Mouse (Mus musculus) heart, embryonic 15.5 days (tissue): ENCODE results near the gene Acadm. TPM values are rescaled to one million over a fixed set of nuclear protein-coding genes. Genes with fewer than 3 reads are reported as not detected.

ENCODE experiments used
- ATAC-seq: fragments of 200-750 bp; cut with Nextera tagmentation; replicated peaks from 2 replicates; pipeline ENCODE4 v1.8.0; 2017; ENCODE audit warnings: low read depth, moderate TSS enrichment; ENCODE audit not compliant: insufficient number of reproducible peaks, insufficient read depth, low FRiP score
- H3K27ac ChIP-seq: fragments of 300-500 bp; sonication (generic); 2 replicates; pipeline ENCODE4 v1.5.1; 2015; ENCODE audit warnings: mild to moderate bottlenecking, inconsistent platforms
- H3K27me3 ChIP-seq: fragments of 300-500 bp; sonication (generic); 2 replicates; pipeline ENCODE4 v1.6.1; 2015; ENCODE audit warnings: inconsistent platforms
- H3K36me3 ChIP-seq: fragments of 300-500 bp; sonication (generic); 2 replicates; pipeline ENCODE4 v1.6.1; 2015; ENCODE audit warnings: mild to moderate bottlenecking, inconsistent platforms
- H3K4me1 ChIP-seq: fragments of 300-500 bp; sonication (generic); replicated peaks from 2 replicates; pipeline ENCODE4 v1.6.1; 2015; ENCODE audit warnings: inconsistent platforms
- H3K4me2 ChIP-seq: fragments of 300-500 bp; sonication (generic); 2 replicates; pipeline ENCODE4 v1.6.1; 2015; ENCODE audit warnings: inconsistent platforms, mild to moderate bottlenecking, moderate library complexity
- H3K4me3 ChIP-seq: fragments of 300-500 bp; sonication (generic); 2 replicates; pipeline ENCODE4 v1.5.1; 2015; ENCODE audit warnings: mild to moderate bottlenecking, inconsistent platforms
- H3K9ac ChIP-seq: fragments of 300-500 bp; sonication (generic); 2 replicates; pipeline ENCODE4 v1.6.1; 2015; ENCODE audit warnings: mild to moderate bottlenecking, inconsistent platforms
- H3K9me3 ChIP-seq: fragments of 300-500 bp; sonication (generic); replicated peaks from 2 replicates; pipeline ENCODE4 v1.6.1; 2016; ENCODE audit warnings: inconsistent platforms
- WGBS: fragments of 180-500 bp; shearing (Covaris S2); methylation state at CpG from one replicate; pipeline ENCODE4 v1.1.7; 2015; ENCODE audit warnings: mixed read lengths; 5-methylcytosine and 5-hydroxymethylcytosine counted together
- polyA plus RNA-seq: library from polyadenylated mRNA; unstranded; fragments of >200 nt; fragmentation: Nextera tagmentation; extraction: Ambion mirVana; gene quantifications from 2 replicates; pipeline ENCODE4 v1.2.1, GENCODE M21; 2015

Gene Acadm
- polyA plus RNA-seq, 1 experiment from 2014 or later = 304 TPM

DNA sequence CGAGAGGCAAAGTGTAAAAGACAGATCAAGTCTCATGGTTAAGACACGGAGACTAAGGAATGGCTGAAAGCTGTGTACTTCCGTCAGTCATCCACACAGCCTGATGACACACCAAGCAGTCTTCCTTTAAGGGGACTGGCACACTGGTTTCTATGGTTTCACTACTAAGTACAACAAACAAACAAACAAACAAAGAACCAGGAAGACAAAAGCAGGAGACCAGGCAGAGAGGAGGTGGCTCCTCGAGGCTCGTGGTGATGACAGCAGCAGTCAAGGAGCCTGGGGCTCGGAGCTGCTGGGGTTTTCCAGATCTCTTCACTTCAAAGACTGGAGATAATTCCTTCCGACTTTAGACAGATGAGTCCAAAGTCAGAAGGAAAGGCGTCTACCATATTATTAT lies 4.4 kb downstream of the Acadm start:
- Histone ChIP-seq H3K9me3 (no peaks in the 10 kb centered on the region), H3K27me3 (no peaks in the 10 kb centered on the region), H3K36me3 (peaks cover 46% of the 10 kb centered on the region), H3K27ac (no peak overlapping the region), H3K4me3 (no peak overlapping the region), H3K9ac (no peak overlapping the region), H3K4me1 (peaks cover 21% of the 10 kb centered on the region), H3K4me2 (no peak overlapping the region)
- 60% methylated on average over 8 of the region's 8 CpGs for WGBS
- no peak for ATAC-seq

DNA sequence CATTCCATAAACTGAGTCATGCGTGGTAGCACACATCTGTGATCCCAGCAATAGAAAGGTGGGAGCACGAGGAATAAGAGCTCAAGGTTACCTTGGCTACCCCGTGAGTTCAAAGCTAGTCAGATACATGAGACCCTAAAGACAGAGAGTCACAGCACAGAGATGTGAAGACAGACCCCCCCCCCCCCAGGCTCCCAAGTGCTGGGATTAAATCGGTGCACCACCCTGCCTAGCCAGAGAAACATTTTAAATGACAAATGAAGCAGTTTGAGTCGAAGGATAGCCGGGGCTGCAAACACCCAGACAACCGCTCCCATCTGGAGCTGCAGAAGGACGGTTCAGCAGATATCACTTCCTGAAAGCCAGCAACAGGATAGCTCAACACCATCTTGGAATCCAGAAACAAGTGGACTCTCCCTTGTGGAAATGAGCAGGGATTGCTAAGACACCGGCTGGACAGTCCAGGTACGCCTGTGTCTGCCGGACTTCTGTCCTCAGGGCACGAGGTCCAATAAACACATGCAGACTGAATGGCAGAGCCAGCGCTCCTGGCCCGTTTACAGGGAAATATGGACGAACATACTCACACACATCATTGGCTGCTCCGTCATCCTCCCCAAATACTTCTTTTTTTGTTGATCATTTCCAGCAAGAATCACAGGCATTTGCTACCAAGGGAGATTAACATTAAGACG lies 7.2 kb downstream of the Acadm start:
- Histone ChIP-seq H3K27me3 (no peaks in the 10 kb centered on the region), H3K9ac (no peak overlapping the region), H3K4me2 (no peak overlapping the region), H3K9me3 (no peaks in the 10 kb centered on the region), H3K4me1 (peaks cover 15% of the 10 kb centered on the region), H3K36me3 (peaks cover 71% of the 10 kb centered on the region), H3K4me3 (no peak overlapping the region), H3K27ac (peak overlapping the region; percentile 39; the same call in 1 of the 2 replicates)
- ATAC-seq = no peak
- WGBS = 87% methylated on average over 17 of the region's 17 CpGs

DNA sequence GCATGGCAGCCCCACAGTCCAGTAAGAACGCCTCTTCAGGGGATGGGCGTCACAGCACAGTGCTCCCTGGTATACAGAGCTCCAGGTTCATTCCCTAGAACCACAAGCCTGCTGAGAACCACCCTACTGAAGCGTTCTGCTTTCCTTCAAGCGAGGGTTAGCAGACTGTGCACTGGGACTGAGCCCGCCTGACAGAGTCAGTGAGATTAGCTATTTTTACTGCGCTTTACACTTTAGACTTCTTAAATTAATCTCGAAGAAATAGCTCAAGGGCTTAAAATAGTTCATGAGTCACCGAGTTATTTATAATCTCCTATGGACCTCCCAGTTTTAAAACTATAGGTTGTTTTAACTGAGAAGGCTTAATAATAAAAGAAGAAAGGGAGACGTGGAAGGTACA lies 8.6 kb downstream of the Acadm start:
- H3K36me3 ChIP-seq = peaks cover 77% of the 10 kb centered on the region
- peak overlapping the region; percentile 37; the same call in 1 of the 2 replicates for H3K9ac ChIP-seq
- H3K4me2 ChIP-seq = peak overlapping the region; percentile 28; the same call in 1 of the 2 replicates

DNA sequence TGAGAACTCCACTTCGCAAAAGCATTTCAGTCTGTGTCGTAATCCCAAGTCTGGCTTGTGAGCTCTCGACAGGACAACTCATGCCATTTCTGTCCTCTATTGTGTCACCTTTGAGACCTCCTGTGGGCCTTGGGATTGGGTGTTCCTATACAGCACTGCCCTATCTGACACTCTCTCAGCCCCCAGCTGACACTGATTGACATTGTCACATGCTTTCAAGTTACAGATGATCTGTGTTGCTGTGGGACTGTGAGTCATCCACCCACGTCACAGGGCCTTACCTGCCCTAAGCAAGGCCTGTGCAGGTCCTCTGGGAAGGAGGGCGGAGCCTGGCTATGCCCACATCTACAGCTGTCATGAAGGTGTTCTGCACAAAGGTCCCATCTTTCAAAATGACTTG lies 12.0 kb downstream of the Acadm start:
- ATAC-seq = no peak
- H3K4me1 ChIP-seq = peaks cover 11% of the 10 kb centered on the region
- WGBS = 86% methylated on average over 5 of the region's 5 CpGs
- H3K4me3 ChIP-seq = no peak overlapping the region
- H3K9me3 ChIP-seq = no peaks in the 10 kb centered on the region
- H3K36me3 ChIP-seq = peaks cover 75% of the 10 kb centered on the region
- no peak overlapping the region for H3K4me2 ChIP-seq
- no peaks in the 10 kb centered on the region for H3K27me3 ChIP-seq
- no peak overlapping the region for H3K27ac ChIP-seq
- H3K9ac ChIP-seq = no peak overlapping the region

More for the DNA sequence above, 8.6 kb downstream of the Acadm start:
- Histone ChIP-seq H3K4me3 (no peak overlapping the region), H3K27me3 (no peaks in the 10 kb centered on the region), H3K9me3 (no peaks in the 10 kb centered on the region), H3K27ac (peak overlapping the region; percentile 97), H3K4me1 (peaks cover 11% of the 10 kb centered on the region)
- peak; percentile 92 for ATAC-seq
- 36% methylated on average over 9 of the region's 9 CpGs for WGBS

DNA sequence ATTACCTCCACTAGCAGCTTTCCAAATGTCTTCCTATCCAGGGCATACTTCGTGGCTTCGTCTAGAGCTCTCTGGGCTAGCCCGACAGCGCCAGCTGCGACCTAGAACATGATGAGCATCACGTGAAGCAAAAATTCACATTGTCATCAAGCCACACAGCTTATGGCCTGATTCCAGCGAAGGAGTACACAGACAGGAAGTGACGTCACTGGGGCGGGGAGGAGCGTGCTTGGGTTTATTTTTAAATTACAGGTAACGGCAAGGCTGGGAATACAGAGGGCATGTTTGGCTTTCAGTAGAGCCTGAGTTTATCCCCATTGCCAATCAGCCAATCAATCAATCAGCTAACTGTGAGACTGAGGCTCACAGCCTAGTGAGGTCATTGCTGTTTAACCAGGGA lies 14.9 kb downstream of the Acadm start:
- no peak overlapping the region for H3K9ac ChIP-seq
- WGBS = 85% methylated on average over 11 of the region's 11 CpGs
- H3K36me3 ChIP-seq = peaks cover 82% of the 10 kb centered on the region

DNA sequence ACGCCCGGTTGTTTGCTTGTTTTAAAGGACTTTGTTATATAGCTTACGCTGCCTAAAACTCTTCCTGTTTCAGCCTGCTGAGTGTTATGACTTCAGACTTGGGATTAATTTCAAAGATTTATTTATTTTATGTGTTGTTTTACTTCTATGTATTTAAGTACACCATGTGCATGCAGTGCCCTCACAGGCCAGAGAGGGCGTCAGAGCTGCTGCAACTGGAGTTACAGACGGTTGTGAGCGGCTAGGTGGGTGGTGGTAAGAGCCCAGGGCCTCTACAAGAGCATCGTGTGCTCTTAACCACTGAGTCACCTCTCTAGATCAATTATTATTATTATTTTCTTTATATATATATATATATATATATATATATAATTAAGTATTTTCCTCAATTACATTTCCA lies 18.1 kb downstream of the Acadm start:
- no peak overlapping the region for H3K4me3 ChIP-seq
- H3K4me1 ChIP-seq = no peaks in the 10 kb centered on the region
- H3K4me2 ChIP-seq = no peak overlapping the region
- ATAC-seq = no peak
- no peaks in the 10 kb centered on the region for H3K9me3 ChIP-seq
- H3K27me3 ChIP-seq = no peaks in the 10 kb centered on the region
- no peak overlapping the region for H3K9ac ChIP-seq
- H3K27ac ChIP-seq = no peak overlapping the region
- peaks cover 77% of the 10 kb centered on the region for H3K36me3 ChIP-seq
- WGBS = 89% methylated on average over 7 of the region's 7 CpGs

More for the DNA sequence above, 14.9 kb downstream of the Acadm start:
- Histone ChIP-seq H3K4me3 (no peak overlapping the region), H3K27me3 (no peaks in the 10 kb centered on the region), H3K9me3 (no peaks in the 10 kb centered on the region), H3K4me2 (no peak overlapping the region), H3K27ac (no peak overlapping the region), H3K4me1 (no peaks in the 10 kb centered on the region)
- no peak for ATAC-seq

DNA sequence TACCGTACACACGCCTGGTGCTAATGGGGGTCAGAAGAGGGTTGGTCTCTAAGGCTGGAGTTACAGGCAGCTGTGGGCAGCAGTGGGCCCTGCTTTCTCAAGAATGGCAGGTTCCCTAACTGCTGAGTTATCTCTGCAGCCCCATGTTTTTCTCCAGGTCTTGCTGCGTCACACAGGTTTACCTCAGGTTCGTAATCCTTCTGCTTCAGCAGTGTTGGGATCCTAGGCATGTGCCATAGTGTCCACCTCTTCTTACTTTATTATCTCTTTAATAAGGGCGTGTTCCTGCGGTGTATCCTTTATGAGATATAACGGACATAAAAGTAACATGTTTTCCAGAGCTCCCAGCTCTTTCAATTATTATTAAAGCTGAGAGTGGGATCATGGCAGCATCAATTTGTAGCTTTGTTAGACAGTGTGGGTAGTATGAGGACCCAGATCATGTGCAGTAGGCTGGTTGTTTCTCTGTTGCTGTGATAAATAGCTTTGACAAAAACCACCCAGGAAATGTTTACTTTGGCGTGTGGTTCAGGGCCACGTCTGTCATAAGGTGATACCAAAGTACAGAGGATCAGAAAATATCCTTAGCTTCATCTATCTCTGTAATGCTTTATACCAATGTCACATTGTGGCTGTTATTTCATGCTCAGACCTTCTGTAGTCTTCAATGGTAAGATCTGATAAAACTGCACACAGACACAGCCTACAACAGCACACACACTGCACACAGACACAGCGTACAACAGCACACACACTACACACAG lies 23.1 kb downstream of the Acadm start:
- Histone ChIP-seq H3K4me2 (no peak overlapping the region), H3K4me1 (no peaks in the 10 kb centered on the region), H3K9ac (no peak overlapping the region), H3K27ac (no peak overlapping the region), H3K27me3 (no peaks in the 10 kb centered on the region), H3K9me3 (no peaks in the 10 kb centered on the region), H3K4me3 (no peak overlapping the region), H3K36me3 (peaks cover 41% of the 10 kb centered on the region)
- WGBS = 89% methylated on average over 10 of the region's 10 CpGs
- ATAC-seq = no peak

DNA sequence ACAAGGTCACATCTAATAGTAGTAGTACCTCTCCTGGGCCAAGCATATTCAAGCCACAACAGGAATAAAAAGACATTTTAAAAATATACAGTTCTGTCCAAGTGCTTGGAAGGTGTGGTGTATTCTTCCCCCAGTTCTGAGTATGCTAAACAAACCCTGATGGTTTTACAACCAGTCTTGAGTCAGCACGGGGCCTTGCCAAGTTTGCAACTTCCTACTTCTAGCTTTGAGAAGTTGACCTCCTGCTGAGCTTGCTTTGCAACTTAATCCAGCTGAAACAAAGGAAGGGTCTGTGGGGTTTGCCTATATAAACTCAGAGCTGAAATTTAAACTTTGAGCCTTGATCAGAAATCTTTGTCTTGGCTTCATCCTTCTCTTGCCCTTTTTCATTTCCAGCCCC lies 27.2 kb downstream of the Acadm start:
- 0 out of 2 replicates have a peak, but pooled peaks cover 3% of the 10 kb centered on the region for H3K4me1 ChIP-seq
- no peak for ATAC-seq
- 16% methylated on average over 1 of the region's 1 CpGs for WGBS

DNA sequence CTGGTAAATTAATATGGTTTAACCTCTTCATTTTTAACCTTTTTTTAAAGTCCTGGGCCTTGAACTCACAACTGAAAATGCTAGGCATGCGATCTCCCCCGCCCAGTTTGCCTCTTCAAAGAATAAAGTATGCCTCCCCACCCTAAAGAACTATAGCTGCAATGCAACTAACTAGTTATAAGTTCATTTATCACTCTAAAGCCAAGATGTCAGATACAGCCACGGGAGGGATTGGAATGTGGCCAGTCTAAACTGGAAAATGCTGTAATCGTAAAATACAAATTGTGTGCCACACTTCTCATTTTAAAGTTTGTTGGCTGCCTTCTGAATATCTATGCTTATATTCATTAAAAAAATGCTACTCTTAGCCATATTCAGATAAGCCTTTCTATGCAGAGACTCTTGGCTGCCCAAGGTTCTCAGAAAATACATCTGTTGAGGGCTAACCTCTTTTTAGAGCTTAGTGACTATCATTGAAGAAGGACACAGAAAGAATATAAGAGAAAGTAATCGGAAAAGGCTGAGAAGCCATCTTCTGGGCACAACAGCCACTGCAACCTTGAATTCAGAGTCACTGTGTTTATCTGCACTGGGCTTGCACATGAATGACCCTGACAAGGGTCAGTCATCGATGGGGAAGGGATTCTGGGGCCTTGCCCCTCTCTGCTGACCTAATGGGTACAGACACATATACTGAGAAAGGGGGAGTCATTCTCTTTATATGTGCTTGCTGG lies 30.8 kb downstream of the Acadm start:
- H3K27me3 ChIP-seq = no peaks in the 10 kb centered on the region
- H3K4me2 ChIP-seq = peak overlapping the region; percentile 69
- H3K4me3 ChIP-seq = peak overlapping the region; percentile 89
- peaks cover 31% of the 10 kb centered on the region for H3K4me1 ChIP-seq
- peak overlapping the region; percentile 92 for H3K27ac ChIP-seq
- WGBS = 35% methylated on average over 6 of the region's 6 CpGs
- ATAC-seq = no peak
- peak overlapping the region; percentile 63; the same call in 1 of the 2 replicates for H3K9ac ChIP-seq
- H3K36me3 ChIP-seq = peaks cover 20% of the 10 kb centered on the region
- H3K9me3 ChIP-seq = no peaks in the 10 kb centered on the region

More for the DNA sequence above, 27.2 kb downstream of the Acadm start:
- Histone ChIP-seq H3K9me3 (no peaks in the 10 kb centered on the region), H3K27ac (no peak overlapping the region), H3K27me3 (no peaks in the 10 kb centered on the region), H3K9ac (no peak overlapping the region), H3K36me3 (peaks cover 12% of the 10 kb centered on the region; the same call in 1 of the 2 replicates), H3K4me3 (no peak overlapping the region), H3K4me2 (no peak overlapping the region)

DNA sequence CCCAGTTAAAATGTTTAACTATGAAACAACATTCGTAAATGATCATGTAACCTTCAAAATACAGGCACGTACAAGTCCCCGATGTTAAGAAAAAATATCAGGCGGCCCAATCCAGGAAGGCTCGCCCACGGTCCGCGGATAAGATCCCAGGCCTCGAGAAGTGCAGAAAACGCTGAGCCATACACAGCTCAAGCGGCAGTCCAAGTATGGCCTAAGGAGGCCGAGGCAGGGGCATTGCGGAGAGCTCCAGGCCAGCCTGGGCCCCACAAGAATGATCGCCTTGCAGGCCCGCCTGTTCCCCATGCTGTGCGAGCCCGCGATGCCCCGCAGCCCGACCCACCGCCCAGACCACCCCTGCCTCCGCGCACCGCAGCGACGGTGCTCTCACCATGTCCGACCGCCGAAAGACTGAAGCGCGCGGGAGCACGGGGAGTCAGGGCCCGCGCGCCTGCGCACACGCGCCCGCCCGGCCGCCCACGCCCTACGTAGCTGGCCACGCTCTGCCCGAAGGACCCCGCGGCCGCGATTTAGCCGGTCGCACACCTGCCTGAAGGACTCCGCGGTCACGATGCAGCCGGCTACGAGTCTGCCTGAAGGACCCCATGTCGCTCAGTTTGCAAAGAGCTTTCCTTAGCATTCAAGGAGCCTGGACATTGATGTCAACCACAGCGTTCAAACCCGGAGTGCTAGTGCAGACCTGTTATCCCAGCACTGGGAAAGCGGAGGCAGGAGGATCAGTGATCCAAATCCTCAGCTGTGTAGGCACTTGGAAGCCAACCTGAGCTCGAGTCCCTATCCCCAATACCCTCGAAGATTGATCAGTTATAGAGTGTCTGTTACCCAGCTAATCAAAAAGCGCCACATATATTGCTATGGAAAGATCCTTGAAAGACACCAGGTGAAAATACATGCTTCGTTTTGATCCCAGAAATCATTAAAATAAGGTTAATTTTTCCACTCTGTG lies 31.6 kb downstream of the Acadm start, which contains the start of gene Rabggtb:
Gene Rabggtb (minus strand): TSS at position 464 of the 964 bp plus-strand sequence.
- H3K27ac ChIP-seq = peak within 1 kb of the TSS; percentile 92
- peak within 1 kb of the TSS; percentile 69 for H3K4me2 ChIP-seq
- WGBS = 1% methylated on average over 65 of the region's 65 CpGs
- H3K9ac ChIP-seq = peak within 1 kb of the TSS; percentile 96
- H3K4me3 ChIP-seq = peak within 1 kb of the TSS; percentile 89
- ATAC-seq = peak; percentile 94
- no peaks in the 10 kb centered on the region for H3K9me3 ChIP-seq
- H3K27me3 ChIP-seq = no peaks in the 10 kb centered on the region
- H3K4me1 ChIP-seq = peaks cover 39% of the 10 kb centered on the region
- H3K36me3 ChIP-seq = peaks cover 29% of the 10 kb centered on the region
